Mouse (Mus musculus) lung, adult 2 months (tissue): ENCODE measurements around the gene Wdr81.

Source experiments
- CTCF ChIP-seq: fragments of 200-500 bp; IDR thresholded peaks from 2 replicates; pipeline ENCODE4 v1.5.1; 2011; ENCODE audit warnings: mild to moderate bottlenecking, low read length, control low read depth; ENCODE audit not compliant: insufficient read depth
- POLR2A ChIP-seq: fragments of 200-500 bp; IDR thresholded peaks from 2 replicates; pipeline ENCODE4 v1.6.1; 2011; ENCODE audit warnings: low read depth, mild to moderate bottlenecking, control low read depth, low read length, borderline replicate concordance; ENCODE audit errors: extremely low read depth

- TF ChIP-seq POLR2A (no peak), CTCF (no peak)
Measured at GRCm38 (mm10) chr11:75449695-75450094, 4.8 kb downstream of the Wdr81 start.
